Mouse (Mus musculus) midbrain, postnatal 0 days (tissue): Measurements from ENCODE around the gene Cpd. TPM values are rescaled to one million over a fixed set of nuclear protein-coding genes. Genes with fewer than 3 reads are reported as not detected.

Experiments
- ATAC-seq: fragments of 200-750 bp; cut with Nextera tagmentation; 2 replicates; pipeline ENCODE4 v1.8.0; 2017; ENCODE audit warnings: moderate number of reproducible peaks, mild to moderate bottlenecking, moderate TSS enrichment, moderate library complexity; ENCODE audit not compliant: low FRiP score
- DNase-seq: peaks from one replicate; pipeline ENCODE4 v3.0.0-alpha.2; 2015; ENCODE audit warnings: low spot score
- H3K27ac ChIP-seq: fragments of 300-500 bp; sonication (generic); 2 replicates; pipeline ENCODE4 v1.5.1; 2014; ENCODE audit warnings: low read depth, mild to moderate bottlenecking, low read length, mixed read lengths
- H3K27me3 ChIP-seq: fragments of 300-500 bp; sonication (generic); 2 replicates; pipeline ENCODE4 v1.6.1; 2014; ENCODE audit warnings: low read length, control low read depth, mixed read lengths; ENCODE audit not compliant: insufficient read depth
- H3K36me3 ChIP-seq: fragments of 300-500 bp; sonication (generic); 2 replicates; pipeline ENCODE4 v1.6.1; 2014; ENCODE audit warnings: low read length, control low read depth, mixed read lengths; ENCODE audit not compliant: insufficient read depth
- H3K4me1 ChIP-seq: fragments of 300-500 bp; sonication (generic); 2 replicates; pipeline ENCODE4 v1.6.1; 2014; ENCODE audit warnings: mild to moderate bottlenecking, control low read depth, antibody characterized with exemption, low read length, mixed read lengths; ENCODE audit not compliant: insufficient read depth
- H3K4me2 ChIP-seq: fragments of 300-500 bp; sonication (generic); 2 replicates; pipeline ENCODE4 v1.6.1; 2014; ENCODE audit warnings: low read depth, mild to moderate bottlenecking, low read length, mixed read lengths; ENCODE audit not compliant: poor library complexity, severe bottlenecking
- H3K4me3 ChIP-seq: fragments of 300-500 bp; sonication (generic); 2 replicates; pipeline ENCODE4 v1.5.1; 2014; ENCODE audit warnings: low read depth, mild to moderate bottlenecking, low read length, moderate library complexity
- H3K9ac ChIP-seq: fragments of 300-500 bp; sonication (generic); replicated peaks from 2 replicates; pipeline ENCODE4 v1.6.1; 2014; ENCODE audit warnings: mild to moderate bottlenecking, low read length, moderate library complexity, mixed read lengths; ENCODE audit not compliant: poor library complexity, severe bottlenecking
- H3K9me3 ChIP-seq: fragments of 300-500 bp; sonication (generic); 2 replicates; pipeline ENCODE4 v1.6.1; 2016; ENCODE audit warnings: low read length, control low read depth
- CTCF ChIP-seq: IDR thresholded peaks from 2 replicates; pipeline ENCODE4 v1.5.1; 2016; ENCODE audit warnings: antibody characterized with exemption, mild to moderate bottlenecking
- WGBS: fragments of 180-500 bp; shearing (Covaris S2); extraction: QIAGEN DNeasy Blood & Tissue Kit; methylation state at CpG from one replicate; pipeline ENCODE4 v1.1.7; 2014; 5-methylcytosine and 5-hydroxymethylcytosine counted together
- polyA plus RNA-seq: library from polyadenylated mRNA; unstranded; fragments of >200 nt; fragmentation: Nextera tagmentation; extraction: Ambion mirVana; gene quantifications from 2 replicates; pipeline ENCODE4 v1.2.1, GENCODE M21; 2015
- total RNA-seq: library from RNA; depleted of rRNA; stranded (reverse); fragments of >200 nt; gene quantifications from 2 replicates; pipeline ENCODE4 v1.2.3, GENCODE M21; 2014

Gene Cpd
- total and polyA plus RNA-seq, 2 experiments from 2014 or later: 5.3 to 35.8 TPM

- ATAC-seq (no peak), DNase-seq (no peak)
- no peak for TF ChIP-seq CTCF
Measured at GRCm38 (mm10) chr11:76770566-76770965, 76.3 kb downstream of the Cpd start.

GRCm38 (mm10) chr11:76763741-76764122, 83.1 kb downstream of the Cpd start:
- peak overlapping the region; percentile 92; the same call in 1 of the 2 replicates for H3K4me3 ChIP-seq
- no peak overlapping the region for H3K27ac ChIP-seq
- DNase-seq (no peak), ATAC-seq (no peak; the same call in 1 of the 2 replicates)
- H3K27me3 ChIP-seq: no peaks in the 10 kb centered on the region
- H3K9me3 ChIP-seq: no peaks in the 10 kb centered on the region
- WGBS: 5% methylated on average over 4 of the region's 4 CpGs
- H3K9ac ChIP-seq: 0 out of 2 replicates have a peak overlapping the region, but pooled peaks have one; percentile 33
- H3K36me3 ChIP-seq: peaks cover 2% of the 10 kb centered on the region; the same call in 1 of the 2 replicates
- H3K4me1 ChIP-seq: no peaks in the 10 kb centered on the region
- no peak for TF ChIP-seq CTCF
- peak overlapping the region; percentile 34; the same call in 1 of the 2 replicates for H3K4me2 ChIP-seq

More at GRCm38 (mm10) chr11:76770566-76770965, 76.3 kb downstream of the Cpd start:
- Histone ChIP-seq H3K27ac (no peak overlapping the region), H3K36me3 (no peaks in the 10 kb centered on the region), H3K9me3 (no peaks in the 10 kb centered on the region), H3K4me3 (no peak overlapping the region), H3K4me1 (no peaks in the 10 kb centered on the region), H3K27me3 (no peaks in the 10 kb centered on the region), H3K9ac (no peak overlapping the region), H3K4me2 (no peak overlapping the region)
- WGBS: 91% methylated on average over 5 of the region's 5 CpGs

- Histone ChIP-seq H3K4me3 (peak within 1 kb of the TSS; percentile 92), H3K4me2 (peak within 1 kb of the TSS; percentile 66), H3K27ac (peak within 1 kb of the TSS; percentile 90), H3K27me3 (no peaks in the 10 kb centered on the region), H3K4me1 (no peaks in the 10 kb centered on the region), H3K9me3 (no peaks in the 10 kb centered on the region), H3K36me3 (peaks cover 2% of the 10 kb centered on the region; the same call in 1 of the 2 replicates), H3K9ac (peak within 1 kb of the TSS; percentile 91)
- WGBS: under 1% methylated on average over 28 of the region's 28 CpGs
- TF ChIP-seq CTCF: peak; percentile 98
- DNase-seq (peak; percentile 99), ATAC-seq (peak; percentile 95)
Measured at GRCm38 (mm10) chr11:76763053-76763740, 83.6 kb downstream of the Cpd start, which contains the start of gene Gosr1. Gene Gosr1 (minus strand): TSS chr11:76763579.

- no peak for DNase-seq
- 96% methylated on average over 3 of the region's 3 CpGs for WGBS
- no peak overlapping the region for H3K4me3 ChIP-seq
- H3K27me3 ChIP-seq: no peaks in the 10 kb centered on the region
- H3K27ac ChIP-seq: no peak overlapping the region
- peaks cover 52% of the 10 kb centered on the region for H3K36me3 ChIP-seq
- H3K4me2 ChIP-seq: no peak overlapping the region
- no peak overlapping the region for H3K9ac ChIP-seq
- no peak for ATAC-seq
- no peak for TF ChIP-seq CTCF
- no peaks in the 10 kb centered on the region for H3K4me1 ChIP-seq
- no peaks in the 10 kb centered on the region for H3K9me3 ChIP-seq
Measured at GRCm38 (mm10) chr11:76752276-76752675, 94.5 kb downstream of the Cpd start.

GRCm38 (mm10) chr11:76748819-76749218, 98.0 kb downstream of the Cpd start:
- Histone ChIP-seq H3K27ac (no peak overlapping the region), H3K27me3 (no peaks in the 10 kb centered on the region), H3K9ac (no peak overlapping the region), H3K36me3 (peaks cover 51% of the 10 kb centered on the region), H3K9me3 (no peaks in the 10 kb centered on the region), H3K4me3 (no peak overlapping the region), H3K4me2 (no peak overlapping the region), H3K4me1 (no peaks in the 10 kb centered on the region)
- DNase-seq (no peak), ATAC-seq (no peak)
- 92% methylated on average over 9 of the region's 9 CpGs for WGBS
- TF ChIP-seq CTCF: no peak

DNA sequence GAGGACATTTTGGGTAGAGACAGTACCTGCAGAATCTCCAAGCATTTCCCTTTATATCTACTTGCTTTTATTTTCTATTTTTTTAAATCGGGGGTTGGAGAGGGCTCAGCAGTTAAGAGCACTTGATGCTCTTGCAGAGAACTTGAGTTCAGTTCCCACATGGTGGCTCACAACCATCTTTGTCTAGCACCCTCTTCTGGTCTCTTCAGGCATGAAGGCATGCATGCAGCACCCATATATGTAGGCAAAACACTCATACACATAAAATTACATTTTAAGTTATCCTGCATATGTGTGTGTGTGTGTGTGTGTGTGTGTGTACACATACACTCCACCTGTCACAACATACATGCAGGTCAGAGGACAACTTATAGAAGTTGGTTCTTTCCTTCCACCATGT, 100.9 kb downstream of the Cpd start:
- Histone ChIP-seq H3K4me2 (no peak overlapping the region), H3K4me1 (no peaks in the 10 kb centered on the region), H3K27me3 (no peaks in the 10 kb centered on the region), H3K9ac (no peak overlapping the region), H3K27ac (no peak overlapping the region), H3K36me3 (peaks cover 39% of the 10 kb centered on the region), H3K4me3 (no peak overlapping the region), H3K9me3 (no peaks in the 10 kb centered on the region)
- no peak for ATAC-seq
- TF ChIP-seq CTCF: peak; percentile 19; the same call in 1 of the 2 replicates
- 96% methylated on average over 1 of the region's 1 CpGs for WGBS
- DNase-seq: no peak
